Mouse (Mus musculus) stomach, embryonic 16.5 days (tissue): ENCODE results near the gene Leng1. TPM values are rescaled to one million over a fixed set of nuclear protein-coding genes. Genes with fewer than 3 reads are reported as not detected.
"Not testable (repeated sequence)": the region's sequence is repeated elsewhere in the genome, so short reads cannot be mapped to it uniquely, and the experiment has no call there.

Experiments used
- ATAC-seq: fragments of 200-750 bp; cut with Nextera tagmentation; 2 replicates; pipeline ENCODE4 v1.8.0; 2017; ENCODE audit warnings: moderate number of reproducible peaks, moderate TSS enrichment; ENCODE audit not compliant: insufficient read depth, low FRiP score
- H3K27ac ChIP-seq: fragments of 300-500 bp; sonication (generic); 2 replicates; pipeline ENCODE4 v1.5.1; 2014; ENCODE audit warnings: low read length
- H3K27me3 ChIP-seq: fragments of 300-500 bp; sonication (generic); 2 replicates; pipeline ENCODE4 v1.6.1; 2014; ENCODE audit warnings: low read length, control low read depth, mixed read lengths; ENCODE audit not compliant: control insufficient read depth, insufficient read depth
- H3K36me3 ChIP-seq: fragments of 300-500 bp; sonication (generic); 2 replicates; pipeline ENCODE4 v1.6.1; 2014; ENCODE audit warnings: low read length; ENCODE audit not compliant: control insufficient read depth, insufficient read depth
- H3K4me1 ChIP-seq: fragments of 300-500 bp; sonication (generic); 2 replicates; pipeline ENCODE4 v1.6.1; 2014; ENCODE audit warnings: low read length, control low read depth, mixed read lengths; ENCODE audit not compliant: control insufficient read depth, insufficient read depth
- H3K4me2 ChIP-seq: fragments of 300-500 bp; sonication (generic); 2 replicates; pipeline ENCODE4 v1.6.1; 2014; ENCODE audit warnings: low read depth, low read length, mixed read lengths
- H3K4me3 ChIP-seq: fragments of 300-500 bp; sonication (generic); replicated peaks from 2 replicates; pipeline ENCODE4 v1.5.1; 2014; ENCODE audit warnings: mild to moderate bottlenecking, low read length
- H3K9ac ChIP-seq: fragments of 300-500 bp; sonication (generic); 2 replicates; pipeline ENCODE4 v1.6.1; 2014; ENCODE audit warnings: low read length
- H3K9me3 ChIP-seq: fragments of 300-500 bp; sonication (generic); replicated peaks from 2 replicates; pipeline ENCODE4 v1.6.1; 2016; ENCODE audit warnings: low read length, control low read depth; ENCODE audit not compliant: control insufficient read depth
- WGBS: fragments of 180-500 bp; shearing (Covaris S2); extraction: QIAGEN DNeasy Blood & Tissue Kit; methylation state at CpG from one replicate; pipeline ENCODE4 v1.1.7; 2014; 5-methylcytosine and 5-hydroxymethylcytosine counted together
- polyA plus RNA-seq: library from polyadenylated mRNA; unstranded; fragments of >200 nt; fragmentation: Nextera tagmentation; extraction: Ambion mirVana; gene quantifications from 2 replicates; pipeline ENCODE4 v1.2.1, GENCODE M21; 2015

Gene Leng1
- polyA plus RNA-seq, 1 experiment from 2014 or later, result 14.3 TPM

- Histone ChIP-seq H3K4me3 (peak overlapping the region; percentile 91), H3K27me3 (no peaks in the 10 kb centered on the region), H3K36me3 (peaks cover 11% of the 10 kb centered on the region; the same call in 1 of the 2 replicates), H3K4me1 (peaks cover 9% of the 10 kb centered on the region), H3K4me2 (peak overlapping the region; percentile 92), H3K9me3 (no peaks in the 10 kb centered on the region), H3K27ac (peak overlapping the region; percentile 66), H3K9ac (peak overlapping the region; percentile 90)
- 26% methylated on average over 6 of the region's 6 CpGs for WGBS
- no peak for ATAC-seq
These were observed 40.3 kb upstream of the Leng1 start for GRCm38 (mm10) chr7:3705911-3706310.

- Histone ChIP-seq H3K9ac (peak overlapping the region; percentile 90), H3K27ac (peak overlapping the region; percentile 96), H3K4me2 (peak overlapping the region; percentile 92), H3K36me3 (peaks cover 12% of the 10 kb centered on the region; the same call in 1 of the 2 replicates), H3K4me3 (peak overlapping the region; percentile 91)
- H3K9me3 ChIP-seq, H3K27me3 ChIP-seq, ATAC-seq, H3K4me1 ChIP-seq: not testable (repeated sequence)
- WGBS, result 2% methylated on average over 6 of the region's 7 CpGs
These were observed 39.8 kb upstream of the Leng1 start for GRCm38 (mm10) chr7:3705461-3705860.

GRCm38 (mm10) chr7:3704475-3704874 lies 38.8 kb upstream of the Leng1 start:
- WGBS, result 0% methylated on average over 20 of the region's 20 CpGs
- Histone ChIP-seq H3K4me2 (peak overlapping the region; percentile 92), H3K27me3 (no peaks in the 10 kb centered on the region), H3K36me3 (peaks cover 12% of the 10 kb centered on the region), H3K4me1 (peaks cover 9% of the 10 kb centered on the region), H3K9me3 (no peaks in the 10 kb centered on the region), H3K9ac (peak overlapping the region; percentile 90), H3K27ac (peak overlapping the region; percentile 96), H3K4me3 (peak overlapping the region; percentile 91)
- ATAC-seq, result peak; percentile 3; the same call in 1 of the 2 replicates

- H3K4me3 ChIP-seq, result peak within 1 kb of the TSS; percentile 91
- WGBS, result 2% methylated on average over 42 of the region's 42 CpGs
- H3K27me3 ChIP-seq, result no peaks in the 10 kb centered on the region
- H3K9me3 ChIP-seq, result no peaks in the 10 kb centered on the region
- H3K4me1 ChIP-seq, result peaks cover 9% of the 10 kb centered on the region
- peak; percentile 95 for ATAC-seq
- peak within 1 kb of the TSS; percentile 96 for H3K27ac ChIP-seq
- H3K36me3 ChIP-seq, result peaks cover 12% of the 10 kb centered on the region
- peak within 1 kb of the TSS; percentile 90 for H3K9ac ChIP-seq
- H3K4me2 ChIP-seq, result peak within 1 kb of the TSS; percentile 92
These were observed 38.3 kb upstream of the Leng1 start, which contains the start of gene Rps9 for GRCm38 (mm10) chr7:3703879-3704441. TSS of gene Rps9 (plus strand) at chr7:3703993.

GRCm38 (mm10) chr7:3703148-3703878 lies 37.7 kb upstream of the Leng1 start:
- Histone ChIP-seq H3K36me3 (peaks cover 12% of the 10 kb centered on the region), H3K9ac (peak overlapping the region; percentile 61), H3K4me1 (peaks cover 9% of the 10 kb centered on the region), H3K27ac (peak overlapping the region; percentile 53; the same call in 1 of the 2 replicates), H3K4me3 (peak overlapping the region; percentile 91), H3K9me3 (no peaks in the 10 kb centered on the region), H3K27me3 (no peaks in the 10 kb centered on the region), H3K4me2 (peak overlapping the region; percentile 53)
- 21% methylated on average over 6 of the region's 6 CpGs for WGBS
- peak; percentile 26; the same call in 1 of the 2 replicates for ATAC-seq

GRCm38 (mm10) chr7:3698471-3698870 lies 32.8 kb upstream of the Leng1 start:
- 92% methylated on average over 6 of the region's 6 CpGs for WGBS
- Histone ChIP-seq H3K9ac (no peak overlapping the region), H3K27me3 (no peaks in the 10 kb centered on the region), H3K27ac (no peak overlapping the region), H3K9me3 (no peaks in the 10 kb centered on the region), H3K4me1 (peaks cover 5% of the 10 kb centered on the region), H3K36me3 (peaks cover 4% of the 10 kb centered on the region; the same call in 1 of the 2 replicates), H3K4me3 (no peak overlapping the region), H3K4me2 (no peak overlapping the region)
- no peak for ATAC-seq

GRCm38 (mm10) chr7:3694949-3695305 lies 29.3 kb upstream of the Leng1 start:
- 3% methylated on average over 9 of the region's 9 CpGs for WGBS
- H3K9me3 ChIP-seq, H3K27me3 ChIP-seq, H3K36me3 ChIP-seq, ATAC-seq: not testable (repeated sequence)
- Histone ChIP-seq H3K27ac (peak overlapping the region; percentile 93), H3K4me2 (peak overlapping the region; percentile 64), H3K4me3 (peak overlapping the region; percentile 81), H3K9ac (peak overlapping the region; percentile 88), H3K4me1 (peaks cover 17% of the 10 kb centered on the region)

GRCm38 (mm10) chr7:3694076-3694948 lies 28.7 kb upstream of the Leng1 start:
- Histone ChIP-seq H3K9me3 (no peaks in the 10 kb centered on the region), H3K4me3 (peak overlapping the region; percentile 81), H3K4me1 (peaks cover 17% of the 10 kb centered on the region), H3K36me3 (no peaks in the 10 kb centered on the region), H3K4me2 (peak overlapping the region; percentile 64), H3K27me3 (no peaks in the 10 kb centered on the region), H3K27ac (peak overlapping the region; percentile 93), H3K9ac (peak overlapping the region; percentile 88)
- under 1% methylated on average over 48 of the region's 55 CpGs for WGBS
- peak; percentile 72 for ATAC-seq

GRCm38 (mm10) chr7:3693809-3694075 lies 28.1 kb upstream of the Leng1 start:
- Histone ChIP-seq H3K27ac (peak overlapping the region; percentile 93), H3K4me1 (peaks cover 17% of the 10 kb centered on the region), H3K36me3 (no peaks in the 10 kb centered on the region), H3K4me2 (peak overlapping the region; percentile 64), H3K27me3 (no peaks in the 10 kb centered on the region), H3K9me3 (no peaks in the 10 kb centered on the region), H3K9ac (peak overlapping the region; percentile 88), H3K4me3 (peak overlapping the region; percentile 81)
- no peak for ATAC-seq
- under 1% methylated on average over 18 of the region's 18 CpGs for WGBS
